Mouse (Mus musculus) myocyte (in vitro differentiated cells): Measurements from ENCODE around the gene Gm45062.

ENCODE experiments used
- CEBPB ChIP-seq: IDR thresholded peaks from 2 replicates; pipeline ENCODE4 v1.6.1; 2011; ENCODE audit warnings: mild to moderate bottlenecking, moderate library complexity; ENCODE audit not compliant: poor library complexity, insufficient read depth, severe bottlenecking
- MYOD1 ChIP-seq, 3 experiments: IDR thresholded peaks; one replicate each; pipeline ENCODE4 v1.6.1; 2011; ENCODE audit warnings: control low read depth in 2 of 3, low read depth in 2 of 3, mild to moderate bottlenecking in 2 of 3, moderate library complexity in 1 of 3; ENCODE audit not compliant: insufficient read length in 2 of 3, control insufficient read depth in 1 of 3
- MYOG ChIP-seq, 3 experiments: IDR thresholded peaks; one replicate each; pipeline ENCODE4 v1.6.1; 2011; ENCODE audit warnings: control low read depth in 2 of 3, low read depth in 2 of 3, mild to moderate bottlenecking in 2 of 3; ENCODE audit not compliant: insufficient read length in 2 of 3, control insufficient read depth in 1 of 3, insufficient read depth in 1 of 3
- POLR2A ChIP-seq: IDR thresholded peaks from one replicate; pipeline ENCODE4 v1.6.1; 2011; ENCODE audit warnings: low read depth, mild to moderate bottlenecking, control low read depth, moderate library complexity; ENCODE audit not compliant: insufficient read length
- TCF12 ChIP-seq: IDR thresholded peaks from one replicate; pipeline ENCODE4 v1.6.1; 2011; ENCODE audit warnings: mild to moderate bottlenecking, control low read depth; ENCODE audit not compliant: poor library complexity, insufficient read depth, severe bottlenecking

DNA sequence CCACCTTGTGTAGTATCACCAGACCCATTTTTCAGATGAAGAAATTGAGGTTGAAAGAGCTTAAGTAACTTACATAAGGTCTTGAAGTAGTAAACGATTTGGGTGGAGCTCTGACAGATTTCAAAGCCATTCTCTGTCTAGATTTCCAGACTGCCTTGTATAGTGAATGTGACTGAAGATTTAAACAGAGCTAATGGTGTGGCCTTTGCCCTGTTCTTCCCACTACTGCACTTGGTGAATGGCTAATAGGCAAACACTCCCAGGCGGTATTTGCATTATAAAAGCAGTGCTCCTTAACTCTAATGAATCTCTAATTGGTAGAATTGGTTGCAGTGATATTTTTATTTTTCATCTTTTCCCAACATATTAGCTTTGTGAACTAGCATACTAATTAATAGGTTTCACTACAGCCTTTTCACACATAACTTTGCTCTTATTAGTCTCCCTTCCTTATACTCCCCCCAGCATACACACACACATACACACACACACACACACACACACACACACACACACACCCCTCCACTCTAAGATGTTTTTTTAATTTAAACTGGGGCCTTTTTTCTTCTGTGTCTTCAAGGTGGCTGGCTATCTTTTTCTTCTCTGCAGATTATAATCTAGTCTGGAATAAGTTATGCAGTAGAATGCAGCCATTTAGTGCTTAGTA lies 109.1 kb downstream of the Gm45062 start:
- TF ChIP-seq POLR2A (no peak), MYOD1 (IDR thresholded peaks at IDR 0.05; ENCODE audit: control insufficient read depth in 1 of 3, insufficient read length in 2 of 3, low read depth in 2 of 3) (no peak), MYOG (IDR thresholded peaks at IDR 0.05; ENCODE audit: control insufficient read depth in 1 of 3, insufficient read depth in 1 of 3, insufficient read length in 2 of 3, low read depth in 2 of 3) (no peak), CEBPB (no peak), TCF12 (no peak)
